Mouse (Mus musculus) testis, adult 2 months (tissue): Measurements from ENCODE around the gene Zfp213.
A peak's percentile ranks its signal among the peaks of the same experiment; 100 is the strongest.

ENCODE experiments used
- CTCF ChIP-seq: fragments of 200-500 bp; IDR thresholded peaks from 2 replicates; pipeline ENCODE4 v1.5.1; 2012; ENCODE audit warnings: low read depth, mild to moderate bottlenecking, inconsistent platforms, low read length, moderate library complexity; ENCODE audit not compliant: control insufficient read depth, insufficient read depth, insufficient replicate concordance
- POLR2A ChIP-seq: fragments of 200-500 bp; IDR thresholded peaks from 2 replicates; pipeline ENCODE4 v1.6.1; 2012; ENCODE audit warnings: low read depth, mild to moderate bottlenecking, inconsistent platforms, low read length, moderate library complexity; ENCODE audit not compliant: control insufficient read depth

- no peak for TF ChIP-seq CTCF
- peak; percentile 76 for TF ChIP-seq POLR2A
These were observed at the start of gene Zfp213 for GRCm38 (mm10) chr17:23563595-23564367.
